Mouse (Mus musculus): ENCODE data around the gene Tmx2.

- TF ChIP-seq CTCF (IDR thresholded peaks at IDR 0.05; ENCODE audit: control insufficient read depth, insufficient read depth, low read length) (no peak), POLR2A (IDR thresholded peaks at IDR 0.05; ENCODE audit: borderline replicate concordance, control insufficient read depth, low read depth, low read length) (no peak)
Measured at GRCm38 (mm10) chr2:84711898-84712297, 33.0 kb upstream of the Tmx2 start.

All from bone marrow, adult 2 months (tissue).